Mouse (Mus musculus) brain, embryonic 14.5 days (tissue): Measurements from ENCODE around the gene Tfap2b.

Experiments used
- CTCF ChIP-seq: fragments of 200-500 bp; IDR thresholded peaks from 2 replicates; pipeline ENCODE4 v1.5.1; 2012; ENCODE audit warnings: inconsistent platforms, mild to moderate bottlenecking, moderate library complexity, borderline replicate concordance; ENCODE audit not compliant: insufficient read depth, insufficient read length; ENCODE audit errors: extremely low read depth
- POLR2A ChIP-seq: fragments of 200-500 bp; IDR thresholded peaks from 2 replicates; pipeline ENCODE4 v1.6.1; 2012; ENCODE audit warnings: mild to moderate bottlenecking, inconsistent platforms, borderline replicate concordance; ENCODE audit not compliant: poor library complexity, insufficient read depth, insufficient read length, severe bottlenecking; ENCODE audit errors: extremely low read depth

- TF ChIP-seq POLR2A (no peak), CTCF (no peak)
These were observed 22.9 kb downstream of the Tfap2b start for GRCm38 (mm10) chr1:19231574-19232080.
